Mouse (Mus musculus) brain, embryonic 14.5 days (tissue): Measurements from ENCODE around the gene Tktl2.

ENCODE experiments used
- CTCF ChIP-seq: fragments of 200-500 bp; IDR thresholded peaks from 2 replicates; pipeline ENCODE4 v1.5.1; 2012; ENCODE audit warnings: inconsistent platforms, mild to moderate bottlenecking, moderate library complexity, borderline replicate concordance; ENCODE audit not compliant: insufficient read depth, insufficient read length; ENCODE audit errors: extremely low read depth
- POLR2A ChIP-seq: fragments of 200-500 bp; IDR thresholded peaks from 2 replicates; pipeline ENCODE4 v1.6.1; 2012; ENCODE audit warnings: mild to moderate bottlenecking, inconsistent platforms, borderline replicate concordance; ENCODE audit not compliant: poor library complexity, insufficient read depth, insufficient read length, severe bottlenecking; ENCODE audit errors: extremely low read depth

DNA sequence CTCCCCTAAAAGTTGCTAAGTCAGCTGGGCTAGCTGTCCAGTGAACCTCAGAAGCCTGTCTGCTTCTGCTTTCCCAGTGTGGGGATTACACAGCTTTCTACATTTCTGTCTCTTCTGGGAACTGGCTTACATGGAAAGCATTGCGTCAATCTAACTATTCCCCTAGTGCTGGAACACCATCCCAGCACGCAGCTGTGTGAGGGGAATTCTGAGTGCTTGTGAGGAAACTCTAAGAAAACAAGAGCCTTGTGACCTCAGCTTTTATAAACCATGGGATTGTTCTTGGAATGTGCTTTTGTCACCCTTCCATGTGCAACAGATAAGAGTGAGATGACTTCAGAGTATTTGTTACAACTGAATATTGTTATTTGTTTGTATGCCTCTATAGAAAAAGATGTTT lies 17.1 kb upstream of the Tktl2 start:
- no peak for TF ChIP-seq CTCF
- no peak for TF ChIP-seq POLR2A
